Mouse (Mus musculus) kidney, adult 18-20 months (tissue): Measurements from ENCODE around the gene Usp37.

Experiments
- DNase-seq: peaks from one replicate; pipeline ENCODE4 v3.0.0; 2021

The Usp37 gene

GRCm38 (mm10) chr1:74452611-74453045, 91.5 kb downstream of the Usp37 start:
- peak; percentile 60 for DNase-seq

GRCm38 (mm10) chr1:74444538-74444937, 99.5 kb downstream of the Usp37 start:
- no peak for DNase-seq

- DNase-seq = no peak
Measured at GRCm38 (mm10) chr1:74439166-74439876, 104.8 kb downstream of the Usp37 start.

GRCm38 (mm10) chr1:74437702-74438427, 106.2 kb downstream of the Usp37 start:
- no peak for DNase-seq

- no peak for DNase-seq
Measured at GRCm38 (mm10) chr1:74435563-74435962, 108.5 kb downstream of the Usp37 start.

GRCm38 (mm10) chr1:74434596-74434995, 109.5 kb downstream of the Usp37 start:
- DNase-seq = no peak

- peak; percentile 16 for DNase-seq
Measured at GRCm38 (mm10) chr1:74433220-74433619, 110.9 kb downstream of the Usp37 start.

- DNase-seq = no peak
Measured at GRCm38 (mm10) chr1:74425845-74426244, 118.2 kb downstream of the Usp37 start.

GRCm38 (mm10) chr1:74423147-74423546, 120.9 kb downstream of the Usp37 start:
- DNase-seq = no peak

- DNase-seq = no peak
Measured at GRCm38 (mm10) chr1:74419440-74419794, 124.7 kb downstream of the Usp37 start.

- peak; percentile 52 for DNase-seq
Measured at GRCm38 (mm10) chr1:74418747-74419439, 125.2 kb downstream of the Usp37 start.

- peak; percentile 63 for DNase-seq
Measured at GRCm38 (mm10) chr1:74415143-74415542, 128.9 kb downstream of the Usp37 start.

GRCm38 (mm10) chr1:74412711-74413110, 131.4 kb downstream of the Usp37 start:
- DNase-seq = no peak

GRCm38 (mm10) chr1:74411753-74412325, 132.2 kb downstream of the Usp37 start:
- DNase-seq = no peak

GRCm38 (mm10) chr1:74408589-74409504, 135.2 kb downstream of the Usp37 start, which contains the start of gene Vil1:
Gene Vil1 (plus strand): TSS chr1:74409376.
- no peak for DNase-seq

GRCm38 (mm10) chr1:74404206-74404605, 139.9 kb downstream of the Usp37 start:
- no peak for DNase-seq

GRCm38 (mm10) chr1:74401015-74401702, 142.9 kb downstream of the Usp37 start:
- DNase-seq = no peak

GRCm38 (mm10) chr1:74400531-74400930, 143.6 kb downstream of the Usp37 start:
- no peak for DNase-seq

GRCm38 (mm10) chr1:74397919-74398451, 146.1 kb downstream of the Usp37 start:
- peak; percentile 81 for DNase-seq

- peak; percentile 99 for DNase-seq
Measured at GRCm38 (mm10) chr1:74397268-74397918, 146.7 kb downstream of the Usp37 start.
